Mouse (Mus musculus): ENCODE results near the gene Cblc.
A peak's percentile ranks its signal among the peaks of the same experiment; 100 is the strongest.

Gene Cblc

DNA sequence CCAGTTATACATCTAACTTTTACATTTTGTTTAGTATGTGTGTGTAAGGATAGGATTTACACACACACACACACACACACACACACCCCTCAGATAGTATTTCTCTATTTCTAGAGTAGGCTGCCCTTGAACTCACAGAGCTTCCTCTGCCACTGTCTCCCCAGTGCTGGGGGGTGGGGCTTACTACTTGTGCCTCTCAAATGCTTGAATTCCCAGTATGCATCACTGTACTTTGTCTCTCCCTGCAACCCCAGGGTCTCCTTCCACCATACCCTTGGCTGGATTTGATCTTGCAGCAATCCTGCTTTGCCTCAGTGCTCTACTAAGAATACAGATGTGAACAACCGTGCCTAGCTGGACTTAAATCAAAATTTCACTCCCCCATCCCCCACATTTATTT is 42.5 kb downstream of the Cblc start:
- no peak for DNase-seq (ENCODE audit: extremely low spot score, low read depth, low spot score)

DNA sequence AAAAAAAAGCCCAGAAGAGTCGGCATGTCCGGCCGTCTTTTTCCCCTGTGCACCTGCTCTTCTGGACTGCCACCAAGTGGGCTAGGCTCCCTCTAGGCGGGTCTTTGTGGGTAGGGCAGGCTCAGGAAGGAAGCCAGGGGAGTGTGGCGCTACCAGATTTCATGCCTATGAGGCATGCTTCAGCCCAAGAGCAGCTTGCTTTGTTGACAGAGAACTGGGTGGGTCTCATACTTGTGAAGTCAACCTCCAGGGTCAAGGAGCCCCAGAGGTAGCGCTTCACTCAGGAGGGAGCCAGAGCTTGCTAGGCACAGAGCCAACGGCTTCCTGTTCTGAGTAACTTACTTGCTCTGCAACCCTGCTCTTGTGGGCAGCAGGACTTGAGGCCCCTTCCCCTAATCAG is 43.0 kb downstream of the Cblc start:
- DNase-seq (ENCODE audit: extremely low spot score, low read depth, low spot score), result no peak

DNA sequence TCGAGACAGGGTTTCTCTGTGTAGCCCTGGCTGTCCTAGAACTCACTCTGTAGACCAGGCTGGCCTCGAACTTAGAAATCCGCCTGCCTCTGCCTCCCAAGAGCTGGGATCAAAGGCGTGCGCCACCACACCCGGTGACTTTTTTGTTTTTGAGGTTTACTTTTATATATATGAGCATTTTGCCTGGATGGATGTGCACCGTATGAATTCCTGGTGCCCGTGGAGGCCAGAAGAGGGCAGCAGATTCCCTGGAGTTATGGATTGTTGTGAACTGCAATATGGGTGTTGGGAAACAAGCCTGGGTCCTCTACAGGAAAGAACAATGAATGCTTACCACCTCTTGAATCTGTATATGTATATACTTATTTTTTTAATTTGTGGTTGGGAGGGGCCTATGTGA is 44.0 kb downstream of the Cblc start:
- DNase-seq (ENCODE audit: extremely low spot score, low read depth, low spot score), result no peak

DNA sequence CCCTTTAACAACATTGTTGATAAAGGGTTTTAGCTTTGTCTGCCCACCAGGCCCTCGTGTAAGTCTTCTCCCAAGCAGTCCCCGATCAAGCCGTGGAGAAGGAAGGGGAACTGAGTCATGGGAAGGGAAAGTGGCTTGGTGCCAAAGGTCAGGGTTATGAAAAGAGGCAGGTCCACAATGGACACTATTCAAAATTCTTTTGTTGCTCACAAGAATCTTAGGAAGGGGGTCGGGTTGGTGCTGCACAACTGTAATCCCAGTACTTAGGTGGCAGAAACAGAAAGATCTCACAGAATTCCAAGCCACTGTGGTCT is 45.6 kb downstream of the Cblc start:
- DNase-seq (ENCODE audit: extremely low spot score, low read depth, low spot score), result no peak

GRCm38 (mm10) chr7:19750217-19751069 is 46.2 kb downstream of the Cblc start, which contains the start of gene Nectin2:
Nectin2 (minus strand) TSS chr7:19750483.
- DNase-seq (ENCODE audit: extremely low spot score, low read depth, low spot score), result no peak

DNA sequence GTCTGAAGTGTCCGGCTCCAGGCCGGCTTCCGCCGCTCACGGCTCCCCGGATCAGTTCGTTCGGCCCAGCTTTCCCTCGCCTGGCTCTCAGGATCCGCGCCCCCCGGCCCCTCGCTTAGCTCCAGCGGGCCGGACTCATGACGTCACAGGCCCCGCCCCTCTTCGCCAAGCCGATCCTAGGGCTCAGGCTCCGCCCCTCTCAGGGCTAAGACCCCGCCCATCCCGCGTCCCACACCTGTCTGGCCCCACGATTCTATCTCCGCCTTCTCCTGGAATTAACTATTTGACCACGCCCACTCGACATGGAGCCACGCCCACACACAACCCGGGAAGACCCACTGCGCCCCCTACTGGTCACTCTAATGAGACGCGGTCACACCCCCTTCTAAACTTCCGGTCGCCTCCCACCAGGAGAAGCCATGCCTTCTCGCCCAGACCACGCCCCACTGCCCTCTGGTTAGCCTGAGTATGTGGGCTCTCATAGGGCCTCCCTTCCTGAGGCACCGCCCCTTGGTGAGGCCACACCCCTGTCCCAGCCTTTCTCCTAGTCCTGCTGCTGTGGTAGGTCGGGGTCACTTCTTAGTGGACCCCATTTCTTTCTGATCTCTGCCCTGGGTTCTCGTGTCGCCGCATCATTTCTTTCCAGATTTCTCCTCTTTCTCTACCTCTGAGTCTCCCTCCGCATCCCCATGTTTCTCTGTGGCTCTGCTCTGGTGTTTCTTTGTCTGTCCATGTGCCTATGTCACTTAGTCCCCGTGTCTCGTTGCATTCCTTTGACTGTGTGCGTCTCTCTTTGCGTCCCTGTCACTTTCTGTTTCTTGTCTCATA is 47.0 kb downstream of the Cblc start:
- peak; percentile 98 for DNase-seq (ENCODE audit: extremely low spot score, low read depth, low spot score)

GRCm38 (mm10) chr7:19748219-19749195 is 48.1 kb downstream of the Cblc start:
- no peak for DNase-seq (ENCODE audit: extremely low spot score, low read depth, low spot score)

GRCm38 (mm10) chr7:19747420-19748218 is 49.0 kb downstream of the Cblc start:
- no peak for DNase-seq (ENCODE audit: extremely low spot score, low read depth, low spot score)

DNA sequence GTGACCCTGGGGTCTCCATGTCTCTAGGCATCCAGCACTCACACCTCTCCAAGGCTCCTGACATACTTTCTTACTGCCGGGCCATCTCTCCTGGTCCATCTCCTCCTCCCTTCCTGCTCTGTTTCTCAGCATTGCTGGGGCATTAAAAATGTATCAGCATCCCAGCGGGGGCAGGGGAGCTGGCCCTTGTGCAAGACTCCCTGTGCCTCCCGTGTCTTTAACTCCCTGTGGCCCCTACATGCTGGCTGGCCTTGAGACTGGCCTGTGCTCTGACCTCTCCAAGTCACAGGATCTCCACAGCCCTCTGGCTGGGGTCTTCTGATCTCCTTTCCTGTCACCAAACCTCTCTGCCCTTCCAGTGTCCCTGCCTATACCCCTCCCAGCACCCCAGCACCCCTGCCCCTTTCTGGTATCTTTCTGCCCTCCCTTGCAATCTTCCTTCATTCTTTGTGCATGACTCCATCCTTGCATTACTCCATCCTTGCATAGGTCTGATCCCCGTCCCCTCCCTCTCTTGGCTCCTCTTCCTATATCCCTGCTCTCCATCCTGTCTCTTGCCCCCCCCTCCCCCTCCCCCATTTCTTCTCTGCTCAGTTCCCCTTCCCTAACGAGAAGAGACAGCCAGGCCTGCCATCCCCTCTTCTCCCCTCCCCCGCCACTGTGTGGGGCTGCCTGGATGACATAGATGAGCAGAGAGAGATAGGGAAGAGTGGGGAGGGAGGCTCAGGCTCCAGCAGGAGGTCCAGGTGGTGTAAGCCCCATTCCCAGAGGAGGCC is 50.0 kb downstream of the Cblc start:
- DNase-seq (ENCODE audit: extremely low spot score, low read depth, low spot score), result no peak

DNA sequence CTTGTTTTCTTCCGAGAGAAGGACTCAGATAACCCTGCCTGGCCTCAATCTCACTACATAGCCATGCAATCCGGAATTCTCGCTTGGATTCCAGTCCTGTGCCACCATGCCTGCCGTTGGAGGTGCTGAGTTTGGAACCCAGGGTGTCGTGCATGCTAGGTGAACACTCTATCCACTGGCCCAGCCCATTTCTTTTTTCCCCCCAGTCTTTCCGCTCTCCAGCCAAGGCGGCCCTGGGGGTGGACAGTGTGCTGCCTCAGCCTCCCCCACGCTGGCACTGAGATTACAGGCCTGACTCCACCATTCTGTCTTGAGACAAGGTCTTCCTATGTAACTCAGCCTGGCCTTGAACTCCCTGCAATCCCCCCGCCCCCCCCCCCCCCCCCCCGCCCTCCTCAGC is 50.6 kb downstream of the Cblc start:
- DNase-seq (ENCODE audit: extremely low spot score, low read depth, low spot score), result no peak

- DNase-seq (ENCODE audit: extremely low spot score, low read depth, low spot score), result no peak
These were observed 51.8 kb downstream of the Cblc start for GRCm38 (mm10) chr7:19744590-19745385.

GRCm38 (mm10) chr7:19743791-19744190 is 52.8 kb downstream of the Cblc start:
- DNase-seq (ENCODE audit: extremely low spot score, low read depth, low spot score), result no peak

GRCm38 (mm10) chr7:19742468-19742867 is 54.1 kb downstream of the Cblc start:
- DNase-seq (ENCODE audit: extremely low spot score, low read depth, low spot score), result no peak

GRCm38 (mm10) chr7:19741329-19742031 is 55.1 kb downstream of the Cblc start:
- DNase-seq (ENCODE audit: extremely low spot score, low read depth, low spot score), result no peak

GRCm38 (mm10) chr7:19740269-19740668 is 56.3 kb downstream of the Cblc start:
- no peak for DNase-seq (ENCODE audit: extremely low spot score, low read depth, low spot score)

DNA sequence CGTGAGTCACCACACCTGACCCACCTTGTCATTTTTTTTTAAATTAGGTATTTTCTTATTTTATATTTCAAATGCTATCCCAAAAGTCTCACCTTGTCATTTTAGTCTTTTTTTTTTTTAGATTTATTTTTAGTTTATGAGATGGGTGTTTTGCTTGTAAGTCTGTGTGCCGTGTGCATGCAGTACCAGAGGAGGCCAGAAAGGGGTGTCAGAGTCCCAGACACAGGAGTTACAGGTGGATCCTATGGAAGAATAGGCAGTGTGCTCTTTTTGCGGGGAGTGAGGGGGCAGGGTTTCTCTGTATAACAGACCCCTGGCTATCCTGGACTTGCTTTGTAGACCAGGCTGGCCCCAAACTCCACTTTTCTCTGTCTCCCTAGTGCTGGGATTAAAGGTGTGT is 57.8 kb downstream of the Cblc start:
- DNase-seq (ENCODE audit: extremely low spot score, low read depth, low spot score), result no peak

- DNase-seq (ENCODE audit: extremely low spot score, low read depth, low spot score), result no peak
These were observed 60.1 kb downstream of the Cblc start for GRCm38 (mm10) chr7:19736389-19737057.
